Mouse (Mus musculus): Measurements from ENCODE around the gene Dnah6. TPM values are rescaled to one million over a fixed set of nuclear protein-coding genes. Genes with fewer than 3 reads are reported as not detected.

The Dnah6 gene
- total and polyA plus RNA-seq, 2 experiments: not detected

GRCm38 (mm10) chr6:73093133-73093532, 128.3 kb downstream of the Dnah6 start:
- no peaks in the 10 kb centered on the region for H3K4me1 ChIP-seq (ENCODE audit: control insufficient read depth, insufficient read depth, low read length)
- no peak overlapping the region for H3K4me3 ChIP-seq (ENCODE audit: insufficient read depth, low read depth, low read length)
- no peak overlapping the region for H3K9ac ChIP-seq (ENCODE audit: low read depth, low read length)
- H3K79me2 ChIP-seq (ENCODE audit: control insufficient read depth, insufficient read depth, low read length): no peaks in the 10 kb centered on the region
- no peak overlapping the region for H3K27ac ChIP-seq (replicated peaks; ENCODE audit: insufficient read depth, low read depth, low read length)
- 94% methylated on average over 4 of the region's 4 CpGs for WGBS
- no peaks in the 10 kb centered on the region for H3K27me3 ChIP-seq (ENCODE audit: control insufficient read depth, insufficient read depth, low read length)
- no peak for DNase-seq (ENCODE audit: extremely low read depth, low read depth, low spot score)
- no peaks in the 10 kb centered on the region for H3K36me3 ChIP-seq (ENCODE audit: control insufficient read depth, insufficient read depth, low read length)
- TF ChIP-seq CTCF (IDR thresholded peaks at IDR 0.05; ENCODE audit: low read depth, low read length) (no peak), POLR2A (IDR thresholded peaks at IDR 0.05; ENCODE audit: extremely low read depth, insufficient read depth, low read length) (no peak)

GRCm38 (mm10) chr6:73090836-73091235, 130.6 kb downstream of the Dnah6 start:
- no peak overlapping the region for H3K27ac ChIP-seq (replicated peaks; ENCODE audit: insufficient read depth, low read depth, low read length)
- H3K4me3 ChIP-seq (ENCODE audit: insufficient read depth, low read depth, low read length): no peak overlapping the region
- TF ChIP-seq POLR2A (IDR thresholded peaks at IDR 0.05; ENCODE audit: extremely low read depth, insufficient read depth, low read length) (no peak), CTCF (IDR thresholded peaks at IDR 0.05; ENCODE audit: low read depth, low read length) (no peak)
- H3K79me2 ChIP-seq (ENCODE audit: control insufficient read depth, insufficient read depth, low read length): no peaks in the 10 kb centered on the region
- H3K36me3 ChIP-seq (ENCODE audit: control insufficient read depth, insufficient read depth, low read length): no peaks in the 10 kb centered on the region
- no peak overlapping the region for H3K9ac ChIP-seq (ENCODE audit: low read depth, low read length)
- WGBS: 79% methylated on average over 8 of the region's 8 CpGs
- no peaks in the 10 kb centered on the region for H3K27me3 ChIP-seq (ENCODE audit: control insufficient read depth, insufficient read depth, low read length)
- no peak for DNase-seq (ENCODE audit: extremely low read depth, low read depth, low spot score)
- H3K4me1 ChIP-seq (ENCODE audit: control insufficient read depth, insufficient read depth, low read length): no peaks in the 10 kb centered on the region

- H3K27me3 ChIP-seq (ENCODE audit: control insufficient read depth, insufficient read depth, low read length): no peaks in the 10 kb centered on the region
- no peaks in the 10 kb centered on the region for H3K36me3 ChIP-seq (ENCODE audit: control insufficient read depth, insufficient read depth, low read length)
- 94% methylated on average over 9 of the region's 9 CpGs for WGBS
- DNase-seq (ENCODE audit: extremely low read depth, low read depth, low spot score): no peak
- no peak overlapping the region for H3K4me3 ChIP-seq (ENCODE audit: insufficient read depth, low read depth, low read length)
- H3K27ac ChIP-seq (replicated peaks; ENCODE audit: insufficient read depth, low read depth, low read length): no peak overlapping the region
- no peak overlapping the region for H3K9ac ChIP-seq (ENCODE audit: low read depth, low read length)
- no peak for TF ChIP-seq POLR2A (IDR thresholded peaks at IDR 0.05; ENCODE audit: extremely low read depth, insufficient read depth, low read length)
- TF ChIP-seq CTCF (IDR thresholded peaks at IDR 0.05; ENCODE audit: low read depth, low read length): no peak
- no peaks in the 10 kb centered on the region for H3K79me2 ChIP-seq (ENCODE audit: control insufficient read depth, insufficient read depth, low read length)
- no peaks in the 10 kb centered on the region for H3K4me1 ChIP-seq (ENCODE audit: control insufficient read depth, insufficient read depth, low read length)
Measured at GRCm38 (mm10) chr6:73082571-73082970, 138.9 kb downstream of the Dnah6 start.

GRCm38 (mm10) chr6:73072093-73072786, 149.2 kb downstream of the Dnah6 start:
- Histone ChIP-seq H3K4me3 (ENCODE audit: insufficient read depth, low read depth, low read length) (no peak overlapping the region), H3K27me3 (ENCODE audit: control insufficient read depth, insufficient read depth, low read length) (no peaks in the 10 kb centered on the region), H3K36me3 (ENCODE audit: control insufficient read depth, insufficient read depth, low read length) (no peaks in the 10 kb centered on the region), H3K9ac (ENCODE audit: low read depth, low read length) (no peak overlapping the region), H3K27ac (replicated peaks; ENCODE audit: insufficient read depth, low read depth, low read length) (no peak overlapping the region), H3K4me1 (ENCODE audit: control insufficient read depth, insufficient read depth, low read length) (no peaks in the 10 kb centered on the region), H3K79me2 (ENCODE audit: control insufficient read depth, insufficient read depth, low read length) (no peaks in the 10 kb centered on the region)
- DNase-seq (ENCODE audit: extremely low read depth, low read depth, low spot score): no peak
- WGBS: 63% methylated on average over 3 of the region's 3 CpGs
- no peak for TF ChIP-seq POLR2A (IDR thresholded peaks at IDR 0.05; ENCODE audit: extremely low read depth, insufficient read depth, low read length)
- TF ChIP-seq CTCF (IDR thresholded peaks at IDR 0.05; ENCODE audit: low read depth, low read length): no peak

- Histone ChIP-seq H3K79me2 (ENCODE audit: control insufficient read depth, insufficient read depth, low read length) (no peaks in the 10 kb centered on the region), H3K9ac (ENCODE audit: low read depth, low read length) (no peak overlapping the region), H3K4me3 (ENCODE audit: insufficient read depth, low read depth, low read length) (no peak overlapping the region), H3K4me1 (ENCODE audit: control insufficient read depth, insufficient read depth, low read length) (no peaks in the 10 kb centered on the region), H3K27me3 (ENCODE audit: control insufficient read depth, insufficient read depth, low read length) (no peaks in the 10 kb centered on the region), H3K27ac (replicated peaks; ENCODE audit: insufficient read depth, low read depth, low read length) (no peak overlapping the region), H3K36me3 (ENCODE audit: control insufficient read depth, insufficient read depth, low read length) (no peaks in the 10 kb centered on the region)
- no peak for DNase-seq (ENCODE audit: extremely low read depth, low read depth, low spot score)
- no peak for TF ChIP-seq POLR2A (IDR thresholded peaks at IDR 0.05; ENCODE audit: extremely low read depth, insufficient read depth, low read length)
- no peak for TF ChIP-seq CTCF (IDR thresholded peaks at IDR 0.05; ENCODE audit: low read depth, low read length)
- 16% methylated on average over 3 of the region's 3 CpGs for WGBS
Measured at GRCm38 (mm10) chr6:73071214-73071613, 150.2 kb downstream of the Dnah6 start.

- Histone ChIP-seq H3K36me3 (ENCODE audit: control insufficient read depth, insufficient read depth, low read length) (no peaks in the 10 kb centered on the region), H3K27me3 (ENCODE audit: control insufficient read depth, insufficient read depth, low read length) (no peaks in the 10 kb centered on the region), H3K4me3 (ENCODE audit: insufficient read depth, low read depth, low read length) (no peak overlapping the region), H3K9ac (ENCODE audit: low read depth, low read length) (no peak overlapping the region), H3K4me1 (ENCODE audit: control insufficient read depth, insufficient read depth, low read length) (no peaks in the 10 kb centered on the region), H3K79me2 (ENCODE audit: control insufficient read depth, insufficient read depth, low read length) (no peaks in the 10 kb centered on the region), H3K27ac (replicated peaks; ENCODE audit: insufficient read depth, low read depth, low read length) (no peak overlapping the region)
- DNase-seq (ENCODE audit: extremely low read depth, low read depth, low spot score): peak; percentile 1
- WGBS: 33% methylated on average over 6 of the region's 6 CpGs
- TF ChIP-seq CTCF (IDR thresholded peaks at IDR 0.05; ENCODE audit: low read depth, low read length) (no peak), POLR2A (IDR thresholded peaks at IDR 0.05; ENCODE audit: extremely low read depth, insufficient read depth, low read length) (no peak)
Measured at GRCm38 (mm10) chr6:73070663-73071062, 150.8 kb downstream of the Dnah6 start.
